Mouse (Mus musculus): ENCODE measurements around the gene Ift80.

- no peak for TF ChIP-seq GATA1 (IDR thresholded peaks at IDR 0.05; ENCODE audit: low read length)
- TF ChIP-seq TAL1 (IDR thresholded peaks at IDR 0.05; ENCODE audit: low read length): no peak
Measured at GRCm38 (mm10) chr3:69006246-69006760, 1.9 kb upstream of the Ift80 start.

Data from erythroblast, embryonic 14.5 days (primary cell).